Mouse (Mus musculus) heart, postnatal 0 days (tissue): ENCODE results near the gene Prkag3. TPM values are rescaled to one million over a fixed set of nuclear protein-coding genes. Genes with fewer than 3 reads are reported as not detected.

ENCODE experiments used
- ATAC-seq: fragments of 200-750 bp; cut with Nextera tagmentation; 2 replicates; pipeline ENCODE4 v1.8.0; 2017; ENCODE audit warnings: low read depth, moderate number of reproducible peaks, moderate library complexity; ENCODE audit not compliant: insufficient read depth
- DNase-seq: peaks from one replicate; pipeline ENCODE4 v3.0.0-alpha.2; 2016; ENCODE audit warnings: low spot score
- H3K27ac ChIP-seq: fragments of 300-500 bp; sonication (generic); 2 replicates; pipeline ENCODE4 v1.5.1; 2014; ENCODE audit warnings: low read depth, mild to moderate bottlenecking
- H3K27me3 ChIP-seq: fragments of 300-500 bp; sonication (generic); 2 replicates; pipeline ENCODE4 v1.6.1; 2014; ENCODE audit warnings: low read length, mixed read lengths; ENCODE audit not compliant: control insufficient read depth, insufficient read depth
- H3K36me3 ChIP-seq: fragments of 300-500 bp; sonication (generic); replicated peaks from 2 replicates; pipeline ENCODE4 v1.6.1; 2014; ENCODE audit warnings: low read length, mixed read lengths; ENCODE audit not compliant: control insufficient read depth, insufficient read depth
- H3K4me1 ChIP-seq: fragments of 300-500 bp; sonication (generic); 2 replicates; pipeline ENCODE4 v1.6.1; 2014; ENCODE audit warnings: antibody characterized with exemption; ENCODE audit not compliant: control insufficient read depth, insufficient read depth
- H3K4me2 ChIP-seq: fragments of 300-500 bp; sonication (generic); 2 replicates; pipeline ENCODE4 v1.6.1; 2014; ENCODE audit warnings: low read depth, mild to moderate bottlenecking, low read length, moderate library complexity
- H3K4me3 ChIP-seq: fragments of 300-500 bp; sonication (generic); 2 replicates; pipeline ENCODE4 v1.5.1; 2014; ENCODE audit warnings: low read depth, low read length
- H3K9ac ChIP-seq: fragments of 300-500 bp; sonication (generic); replicated peaks from 2 replicates; pipeline ENCODE4 v1.6.1; 2014; ENCODE audit warnings: low read depth, low read length, mixed read lengths
- H3K9me3 ChIP-seq: fragments of 300-500 bp; sonication (generic); replicated peaks from 2 replicates; pipeline ENCODE4 v1.6.1; 2016; ENCODE audit warnings: low read length; ENCODE audit not compliant: control insufficient read depth
- CTCF ChIP-seq: IDR thresholded peaks from 2 replicates; pipeline ENCODE4 v1.5.1; 2016; ENCODE audit warnings: antibody characterized with exemption, control low read depth, low read depth
- EP300 ChIP-seq: IDR thresholded peaks from 2 replicates; pipeline ENCODE4 v1.6.1; 2016; ENCODE audit warnings: antibody characterized with exemption, low read depth
- WGBS: fragments of 180-500 bp; shearing (Covaris S2); extraction: QIAGEN DNeasy Blood & Tissue Kit; methylation state at CpG from one replicate; pipeline ENCODE4 v1.1.7; 2014; 5-methylcytosine and 5-hydroxymethylcytosine counted together
- polyA plus RNA-seq: library from polyadenylated mRNA; unstranded; fragments of >200 nt; fragmentation: Nextera tagmentation; extraction: Ambion mirVana; gene quantifications from 2 replicates; pipeline ENCODE4 v1.2.1, GENCODE M21; 2015
- total RNA-seq: library from RNA; depleted of rRNA; stranded (reverse); fragments of >200 nt; gene quantifications from 2 replicates; pipeline ENCODE4 v1.2.3, GENCODE M21; 2014; ENCODE audit warnings: low replicate concordance

The Prkag3 gene
- total and polyA plus RNA-seq, 2 experiments from 2014 or later, result 2.0 to 9.6 TPM

- Histone ChIP-seq H3K36me3 (no peaks in the 10 kb centered on the region), H3K9me3 (no peaks in the 10 kb centered on the region), H3K4me2 (peak overlapping the region; percentile 96), H3K4me1 (peaks cover 17% of the 10 kb centered on the region), H3K27me3 (peaks cover 77% of the 10 kb centered on the region), H3K27ac (no peak overlapping the region), H3K4me3 (peak overlapping the region; percentile 53), H3K9ac (peak overlapping the region; percentile 33; the same call in 1 of the 2 replicates)
- WGBS, result under 1% methylated on average over 43 of the region's 51 CpGs
- no peak for TF ChIP-seq EP300
- no peak for TF ChIP-seq CTCF
- ATAC-seq (0 out of 2 replicates have a peak, but pooled peaks have one; percentile 6), DNase-seq (no peak)
Measured at GRCm38 (mm10) chr1:74771931-74772620, 23.1 kb upstream of the Prkag3 start.

- H3K27me3 ChIP-seq, result peaks cover 75% of the 10 kb centered on the region
- TF ChIP-seq EP300 (no peak), CTCF (no peak)
- peak within 1 kb of the TSS; percentile 53 for H3K4me3 ChIP-seq
- H3K9me3 ChIP-seq, result no peaks in the 10 kb centered on the region
- peaks cover 17% of the 10 kb centered on the region for H3K4me1 ChIP-seq
- peak within 1 kb of the TSS; percentile 33; the same call in 1 of the 2 replicates for H3K9ac ChIP-seq
- DNase-seq (no peak), ATAC-seq (no peak)
- 0% methylated on average over 3 of the region's 8 CpGs for whole genome bisulfite sequencing
- no peaks in the 10 kb centered on the region for H3K36me3 ChIP-seq
- peak within 1 kb of the TSS; percentile 96 for H3K4me2 ChIP-seq
- H3K27ac ChIP-seq, result no peak within 1 kb of the TSS
Measured at GRCm38 (mm10) chr1:74771845-74771930, 22.7 kb upstream of the Prkag3 start, which contains the start of gene Wnt6. Gene Wnt6, plus strand, starts transcription at chr1:74771892.

- Histone ChIP-seq H3K9me3 (no peaks in the 10 kb centered on the region), H3K4me3 (peak overlapping the region; percentile 53), H3K36me3 (no peaks in the 10 kb centered on the region), H3K4me2 (peak overlapping the region; percentile 96), H3K4me1 (peaks cover 17% of the 10 kb centered on the region), H3K27me3 (peaks cover 73% of the 10 kb centered on the region), H3K27ac (no peak overlapping the region), H3K9ac (peak overlapping the region; percentile 33; the same call in 1 of the 2 replicates)
- TF ChIP-seq CTCF (no peak), EP300 (no peak)
- WGBS, result under 1% methylated on average over 25 of the region's 26 CpGs
- ATAC-seq (no peak), DNase-seq (no peak)
Measured at GRCm38 (mm10) chr1:74771467-74771844, 22.4 kb upstream of the Prkag3 start.

- ATAC-seq (no peak), DNase-seq (no peak)
- Histone ChIP-seq H3K4me2 (peak overlapping the region; percentile 96), H3K36me3 (no peaks in the 10 kb centered on the region), H3K4me3 (peak overlapping the region; percentile 53), H3K9me3 (no peaks in the 10 kb centered on the region), H3K9ac (no peak overlapping the region; the same call in 1 of the 2 replicates), H3K4me1 (peaks cover 17% of the 10 kb centered on the region), H3K27ac (no peak overlapping the region), H3K27me3 (peaks cover 71% of the 10 kb centered on the region)
- WGBS, result 2% methylated on average over 35 of the region's 35 CpGs
- no peak for TF ChIP-seq CTCF
- no peak for TF ChIP-seq EP300
Measured at GRCm38 (mm10) chr1:74770727-74771466, 21.9 kb upstream of the Prkag3 start.

- Histone ChIP-seq H3K4me1 (no peaks in the 10 kb centered on the region), H3K27me3 (peaks cover 20% of the 10 kb centered on the region; the same call in 1 of the 2 replicates), H3K4me3 (no peak overlapping the region), H3K9me3 (no peaks in the 10 kb centered on the region), H3K36me3 (no peaks in the 10 kb centered on the region), H3K4me2 (no peak overlapping the region), H3K9ac (no peak overlapping the region), H3K27ac (no peak overlapping the region)
- 2% methylated on average over 6 of the region's 6 CpGs for WGBS
- TF ChIP-seq EP300, result no peak
- peak; percentile 64 for TF ChIP-seq CTCF
- ATAC-seq, result no peak
- peak; percentile 70 for DNase-seq
Measured at GRCm38 (mm10) chr1:74763081-74763480, 14.1 kb upstream of the Prkag3 start.

GRCm38 (mm10) chr1:74759773-74760172 is 10.8 kb upstream of the Prkag3 start:
- Histone ChIP-seq H3K9me3 (no peaks in the 10 kb centered on the region), H3K9ac (no peak overlapping the region), H3K27ac (no peak overlapping the region), H3K36me3 (no peaks in the 10 kb centered on the region), H3K4me3 (no peak overlapping the region), H3K27me3 (peaks cover 14% of the 10 kb centered on the region; the same call in 1 of the 2 replicates), H3K4me1 (no peaks in the 10 kb centered on the region), H3K4me2 (no peak overlapping the region)
- 16% methylated on average over 4 of the region's 4 CpGs for WGBS
- DNase-seq (peak; percentile 85), ATAC-seq (peak; percentile 78)
- TF ChIP-seq EP300 (no peak), CTCF (peak; percentile 89)
